Mouse (Mus musculus) lung, postnatal 0 days (tissue): ENCODE measurements at regions not wholly inside any gene's neighbourhood (a gene's known extent, or its start where the extent isn't known, plus 50 kb on each side); places are given as distances from the start of the nearest gene placed in this dataset.

Experiments used
- CTCF ChIP-seq: IDR thresholded peaks from 2 replicates; pipeline ENCODE4 v1.5.1; 2016; ENCODE audit warnings: antibody characterized with exemption, mild to moderate bottlenecking
- EP300 ChIP-seq: IDR thresholded peaks from 2 replicates; pipeline ENCODE4 v1.6.1; 2016; ENCODE audit warnings: antibody characterized with exemption, mild to moderate bottlenecking, control low read depth

DNA sequence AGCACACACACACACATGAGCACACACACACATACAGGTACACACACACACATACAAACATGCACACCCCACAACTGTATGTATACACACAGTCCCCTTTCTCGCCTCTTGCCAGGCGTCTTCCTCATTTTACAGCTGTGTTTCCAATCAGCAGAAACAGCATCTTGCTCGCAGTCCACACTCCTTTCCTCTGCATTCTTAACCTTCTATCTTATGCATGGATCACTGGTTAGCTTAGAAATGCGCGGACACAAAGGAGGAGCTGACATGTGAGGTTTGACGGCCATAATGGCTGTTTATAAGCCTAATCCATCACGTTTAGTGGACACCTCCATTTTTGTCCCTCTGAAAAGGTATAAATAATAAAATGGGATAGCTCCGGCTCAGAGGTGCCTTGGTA is 343.3 kb upstream of the Sall1 start:
- TF ChIP-seq CTCF, result no peak
- no peak for TF ChIP-seq EP300
